Mouse (Mus musculus) MEL (cell line): Measurements from ENCODE around the gene Trim59.

Experiments
- CHD2 ChIP-seq: IDR thresholded peaks from 2 replicates; pipeline ENCODE4 v1.6.1; 2011; ENCODE audit warnings: low read length, improper control_type of control experiment
- CTCF ChIP-seq, 3 experiments: IDR thresholded peaks in 2 of 3; conservative IDR thresholded peaks in 1 of 3; 2 replicates each; pipeline ENCODE4 v1.5.1; 2011 to 2012; ENCODE audit warnings: low read length in 3 of 3, low read depth in 2 of 3, mild to moderate bottlenecking in 2 of 3, improper control_type of control experiment in 1 of 3, inconsistent platforms in 1 of 3, mixed read lengths in 1 of 3, moderate library complexity in 1 of 3; ENCODE audit not compliant: control insufficient read depth in 1 of 3, insufficient read depth in 1 of 3, poor library complexity in 1 of 3, severe bottlenecking in 1 of 3
- EP300 ChIP-seq, 2 experiments: IDR thresholded peaks; 2 replicates each; pipeline ENCODE4 v1.6.1; 2011; ENCODE audit warnings: improper control_type of control experiment in 2 of 2, low read length in 2 of 2, low read depth in 1 of 2, mild to moderate bottlenecking in 1 of 2
- GATA1 ChIP-seq: IDR thresholded peaks from 2 replicates; pipeline ENCODE4 v1.6.1; 2011; ENCODE audit warnings: low read depth, low read length, improper control_type of control experiment
- HCFC1 ChIP-seq: IDR thresholded peaks from 2 replicates; pipeline ENCODE4 v1.6.1; 2012; ENCODE audit warnings: low read depth, mild to moderate bottlenecking, inconsistent platforms, low read length, improper control_type of control experiment, moderate library complexity
- JUND ChIP-seq: IDR thresholded peaks from 2 replicates; pipeline ENCODE4 v1.6.1; 2011; ENCODE audit warnings: low read depth, mild to moderate bottlenecking, improper control_type of control experiment, low read length
- MAZ ChIP-seq: IDR thresholded peaks from 2 replicates; pipeline ENCODE4 v1.6.1; 2012; ENCODE audit warnings: low read depth, mild to moderate bottlenecking, inconsistent platforms, low read length, improper control_type of control experiment
- MYC ChIP-seq: IDR thresholded peaks from 2 replicates; pipeline ENCODE4 v1.6.1; 2011; ENCODE audit warnings: low read depth, mild to moderate bottlenecking, low read length, improper control_type of control experiment, moderate library complexity
- POLR2A ChIP-seq, 2 experiments: IDR thresholded peaks; 2 replicates each; pipeline ENCODE4 v1.6.1; 2011 to 2012; ENCODE audit warnings: low read length in 2 of 2, mild to moderate bottlenecking in 2 of 2, control low read depth in 1 of 2, improper control_type of control experiment in 1 of 2, low read depth in 1 of 2, moderate library complexity in 1 of 2; ENCODE audit not compliant: control insufficient read depth in 1 of 2, insufficient read depth in 1 of 2, poor library complexity in 1 of 2
- RAD21 ChIP-seq: IDR thresholded peaks from 2 replicates; pipeline ENCODE4 v1.6.1; 2011; ENCODE audit warnings: mild to moderate bottlenecking, low read depth, low read length, improper control_type of control experiment
- TCF12 ChIP-seq: IDR thresholded peaks from 2 replicates; pipeline ENCODE4 v1.6.1; 2014; ENCODE audit warnings: low read depth, mild to moderate bottlenecking, inconsistent platforms, low read length, improper control_type of control experiment, moderate library complexity
- USF2 ChIP-seq, 2 experiments: IDR thresholded peaks; 2 replicates each; pipeline ENCODE4 v1.6.1; 2011 to 2012; ENCODE audit warnings: improper control_type of control experiment in 2 of 2, low read length in 2 of 2, borderline replicate concordance in 1 of 2, inconsistent platforms in 1 of 2, low read depth in 1 of 2, mild to moderate bottlenecking in 1 of 2; ENCODE audit not compliant: insufficient read depth in 1 of 2
- ZC3H11A ChIP-seq: IDR thresholded peaks from 2 replicates; pipeline ENCODE4 v1.6.1; 2012; ENCODE audit warnings: low read depth, mild to moderate bottlenecking, inconsistent platforms, low read length, improper control_type of control experiment

- TF ChIP-seq CTCF (IDR thresholded peaks at IDR 0.05 in 2 of 3, conservative IDR thresholded peaks at IDR 0.05 in 1 of 3; ENCODE audit: control insufficient read depth in 1 of 3, insufficient read depth in 1 of 3, low read depth in 2 of 3, low read length in 3 of 3, poor library complexity in 1 of 3, severe bottlenecking in 1 of 3) (no peak; a peak in 1 of 6 replicates), RAD21 (no peak), CHD2 (no peak), MYC (no peak), HCFC1 (no peak), JUND (no peak), GATA1 (no peak), EP300 (IDR thresholded peaks at IDR 0.05; ENCODE audit: low read depth in 1 of 2, low read length in 2 of 2) (no peak), MAZ (no peak), POLR2A (IDR thresholded peaks at IDR 0.05; ENCODE audit: control insufficient read depth in 1 of 2, insufficient read depth in 1 of 2, low read depth in 1 of 2, low read length in 2 of 2, poor library complexity in 1 of 2) (no peak), ZC3H11A (no peak), TCF12 (no peak; the same call in 1 of the 2 replicates), USF2 (IDR thresholded peaks at IDR 0.05; ENCODE audit: borderline replicate concordance in 1 of 2, insufficient read depth in 1 of 2, low read depth in 1 of 2, low read length in 2 of 2) (no peak)
Observed at GRCm38 (mm10) chr3:69004055-69004436, 40.5 kb downstream of the Trim59 start.
